Mouse (Mus musculus) MEL (cell line): ENCODE results near the gene Tmc4. TPM values are rescaled to one million over a fixed set of nuclear protein-coding genes. Genes with fewer than 3 reads are reported as not detected.

ENCODE experiments used
- DNase-seq: peaks from one replicate; pipeline ENCODE4 v3.0.0; 2011; ENCODE audit warnings: low read depth, low spot score
- H3K27ac ChIP-seq: 2 replicates; pipeline ENCODE4 v1.5.1; 2012; ENCODE audit warnings: low read depth, mild to moderate bottlenecking, control low read depth, low read length, moderate library complexity; ENCODE audit not compliant: control insufficient read depth
- H3K27me3 ChIP-seq, 2 experiments: fragments of 150-350 bp in 1 of 2; sonication (generic) in 1 of 2; 2 replicates each; pipeline ENCODE4 v1.6.1; 2012; ENCODE audit warnings: low read length in 2 of 2, mild to moderate bottlenecking in 2 of 2, improper control_type of control experiment in 1 of 2, moderate library complexity in 1 of 2; ENCODE audit not compliant: insufficient read depth in 2 of 2, control insufficient read depth in 1 of 2
- H3K36me3 ChIP-seq, 2 experiments: 2 replicates each; pipeline ENCODE4 v1.6.1; 2012 to 2014; ENCODE audit warnings: low read length in 2 of 2, improper control_type of control experiment in 1 of 2, inconsistent platforms in 1 of 2, mild to moderate bottlenecking in 1 of 2; ENCODE audit not compliant: insufficient read depth in 2 of 2, control insufficient read depth in 1 of 2
- H3K4me1 ChIP-seq, 2 experiments: fragments of 150-350 bp in 1 of 2; sonication (generic) in 1 of 2; 2 replicates each; pipeline ENCODE4 v1.6.1; 2012; ENCODE audit warnings: low read length in 2 of 2, improper control_type of control experiment in 1 of 2, mild to moderate bottlenecking in 1 of 2; ENCODE audit not compliant: insufficient read depth in 2 of 2, control insufficient read depth in 1 of 2
- H3K4me3 ChIP-seq, 2 experiments: fragments of 150-350 bp in 1 of 2; sonication (generic) in 1 of 2; 2 replicates each; pipeline ENCODE4 v1.5.1; 2012; ENCODE audit warnings: low read depth in 2 of 2, low read length in 2 of 2, mild to moderate bottlenecking in 2 of 2, moderate library complexity in 2 of 2, control low read depth in 1 of 2, improper control_type of control experiment in 1 of 2; ENCODE audit not compliant: control insufficient read depth in 1 of 2, insufficient read depth in 1 of 2
- H3K79me2 ChIP-seq: 2 replicates; pipeline ENCODE4 v1.6.1; 2012; ENCODE audit warnings: mild to moderate bottlenecking, low read length, moderate library complexity; ENCODE audit not compliant: control insufficient read depth, poor library complexity, insufficient read depth
- H3K9ac ChIP-seq: 2 replicates; pipeline ENCODE4 v1.6.1; 2012; ENCODE audit warnings: low read depth, mild to moderate bottlenecking, control low read depth, low read length, moderate library complexity; ENCODE audit not compliant: control insufficient read depth, poor library complexity, severe bottlenecking
- H3K9me3 ChIP-seq: fragments of 150-350 bp; sonication (generic); replicated peaks from 2 replicates; pipeline ENCODE4 v1.6.1; 2012; ENCODE audit warnings: mild to moderate bottlenecking, low read length, improper control_type of control experiment, moderate library complexity; ENCODE audit not compliant: insufficient read depth
- CHD2 ChIP-seq: IDR thresholded peaks from 2 replicates; pipeline ENCODE4 v1.6.1; 2011; ENCODE audit warnings: low read length, improper control_type of control experiment
- ELF1 ChIP-seq: IDR thresholded peaks from 2 replicates; pipeline ENCODE4 v1.6.1; 2014; ENCODE audit warnings: low read depth, mild to moderate bottlenecking, inconsistent platforms, low read length, improper control_type of control experiment, moderate library complexity
- ETS1 ChIP-seq: IDR thresholded peaks from 2 replicates; pipeline ENCODE4 v1.6.1; 2012; ENCODE audit warnings: low read depth, mild to moderate bottlenecking, inconsistent platforms, low read length, improper control_type of control experiment, moderate library complexity
- GABPA ChIP-seq: IDR thresholded peaks from 2 replicates; pipeline ENCODE4 v1.6.1; 2012; ENCODE audit warnings: low read depth, mild to moderate bottlenecking, inconsistent platforms, low read length, improper control_type of control experiment, moderate library complexity
- GATA1 ChIP-seq: IDR thresholded peaks from 2 replicates; pipeline ENCODE4 v1.6.1; 2011; ENCODE audit warnings: low read depth, low read length, improper control_type of control experiment
- HCFC1 ChIP-seq: IDR thresholded peaks from 2 replicates; pipeline ENCODE4 v1.6.1; 2012; ENCODE audit warnings: low read depth, mild to moderate bottlenecking, inconsistent platforms, low read length, improper control_type of control experiment, moderate library complexity
- MAX ChIP-seq: IDR thresholded peaks from 2 replicates; pipeline ENCODE4 v1.6.1; 2011; ENCODE audit warnings: low read length, improper control_type of control experiment
- MEF2A ChIP-seq: IDR thresholded peaks from 2 replicates; pipeline ENCODE4 v1.6.1; 2014; ENCODE audit warnings: low read depth, mild to moderate bottlenecking, inconsistent platforms, low read length, improper control_type of control experiment; ENCODE audit not compliant: poor library complexity, insufficient replicate concordance, severe bottlenecking; ENCODE audit errors: extremely low read depth
- MXI1 ChIP-seq: IDR thresholded peaks from 2 replicates; pipeline ENCODE4 v1.6.1; 2011; ENCODE audit warnings: mild to moderate bottlenecking, low read depth, low read length, improper control_type of control experiment
- MYB ChIP-seq: IDR thresholded peaks from 2 replicates; pipeline ENCODE4 v1.6.1; 2011; ENCODE audit warnings: mild to moderate bottlenecking, low read depth, low read length, improper control_type of control experiment
- MYC ChIP-seq: IDR thresholded peaks from 2 replicates; pipeline ENCODE4 v1.6.1; 2011; ENCODE audit warnings: low read depth, mild to moderate bottlenecking, low read length, improper control_type of control experiment, moderate library complexity
- NELFE ChIP-seq: IDR thresholded peaks from 2 replicates; pipeline ENCODE4 v1.6.1; 2011; ENCODE audit warnings: low read depth, low read length, improper control_type of control experiment
- NRF1 ChIP-seq: IDR thresholded peaks from 2 replicates; pipeline ENCODE4 v1.6.1; 2014; ENCODE audit warnings: low read depth, mild to moderate bottlenecking, inconsistent platforms, low read length, improper control_type of control experiment, moderate library complexity; ENCODE audit not compliant: poor library complexity, insufficient read depth, severe bottlenecking
- POLR2A ChIP-seq, 2 experiments: IDR thresholded peaks; 2 replicates each; pipeline ENCODE4 v1.6.1; 2011 to 2012; ENCODE audit warnings: low read length in 2 of 2, mild to moderate bottlenecking in 2 of 2, control low read depth in 1 of 2, improper control_type of control experiment in 1 of 2, low read depth in 1 of 2, moderate library complexity in 1 of 2; ENCODE audit not compliant: control insufficient read depth in 1 of 2, insufficient read depth in 1 of 2, poor library complexity in 1 of 2
- POLR2AphosphoS2 ChIP-seq: IDR thresholded peaks from 2 replicates; pipeline ENCODE4 v1.6.1; 2011; ENCODE audit warnings: low read length, improper control_type of control experiment
- SIN3A ChIP-seq: IDR thresholded peaks from 2 replicates; pipeline ENCODE4 v1.6.1; 2012; ENCODE audit warnings: low read length, improper control_type of control experiment, inconsistent platforms
- TAL1 ChIP-seq: IDR thresholded peaks from 2 replicates; pipeline ENCODE4 v1.6.1; 2012; ENCODE audit warnings: mild to moderate bottlenecking, inconsistent platforms, low read length, moderate library complexity, mixed read lengths
- TBP ChIP-seq: IDR thresholded peaks from 2 replicates; pipeline ENCODE4 v1.8.0; 2011; ENCODE audit warnings: low read depth, low read length, improper control_type of control experiment
- TCF12 ChIP-seq: IDR thresholded peaks from 2 replicates; pipeline ENCODE4 v1.6.1; 2014; ENCODE audit warnings: low read depth, mild to moderate bottlenecking, inconsistent platforms, low read length, improper control_type of control experiment, moderate library complexity
- USF1 ChIP-seq: IDR thresholded peaks from 2 replicates; pipeline ENCODE4 v1.6.1; 2014; ENCODE audit warnings: low read depth, mild to moderate bottlenecking, inconsistent platforms, low read length, improper control_type of control experiment, moderate library complexity
- USF2 ChIP-seq, 2 experiments: IDR thresholded peaks; 2 replicates each; pipeline ENCODE4 v1.6.1; 2011 to 2012; ENCODE audit warnings: improper control_type of control experiment in 2 of 2, low read length in 2 of 2, borderline replicate concordance in 1 of 2, inconsistent platforms in 1 of 2, low read depth in 1 of 2, mild to moderate bottlenecking in 1 of 2; ENCODE audit not compliant: insufficient read depth in 1 of 2
- ZMIZ1 ChIP-seq: IDR thresholded peaks from 2 replicates; pipeline ENCODE4 v1.6.1; 2012; ENCODE audit warnings: low read depth, mild to moderate bottlenecking, inconsistent platforms, low read length, improper control_type of control experiment, moderate library complexity
- ZNF384 ChIP-seq: IDR thresholded peaks from 2 replicates; pipeline ENCODE4 v1.6.1; 2012; ENCODE audit warnings: low read depth, mild to moderate bottlenecking, inconsistent platforms, low read length, improper control_type of control experiment
- polyA plus RNA-seq, 2 experiments: library from polyadenylated mRNA; stranded (reverse) in 1 of 2; unstranded in 1 of 2; fragments of >175 nt in 1 of 2; fragments of >200 nt in 1 of 2; gene quantifications; 2 replicates each; pipeline versions ENCODE4 v1.2.1 to v1.2.4; 2012; ENCODE audit warnings: low replicate concordance in 2 of 2, low read depth in 1 of 2; ENCODE audit not compliant: insufficient read length in 2 of 2, insufficient read depth in 1 of 2, missing spikeins in 1 of 2
- total RNA-seq: library from RNA; depleted of rRNA; stranded (reverse); fragments of 300-350 nt; gene quantifications from 2 replicates; pipeline ENCODE4 v1.2.3, GENCODE M21; 2012

Tmc4 gene
- total and polyA plus RNA-seq, 3 experiments, result 2.7 to 16.8 TPM; not detected in 1

- TF ChIP-seq SIN3A, result peak; percentile 45
- TF ChIP-seq USF2 (IDR thresholded peaks at IDR 0.05; ENCODE audit: borderline replicate concordance in 1 of 2, insufficient read depth in 1 of 2, low read depth in 1 of 2, low read length in 2 of 2), result no peak
- TF ChIP-seq GATA1, result peak; percentile 76
- no peak for TF ChIP-seq MYB
- TF ChIP-seq GABPA, result no peak
- TF ChIP-seq MAX, result no peak; the same call in 1 of the 2 replicates
- TF ChIP-seq MYC, result 0 out of 2 replicates have a peak, but pooled peaks have one; percentile 42
- TF ChIP-seq MXI1, result peak; percentile 17
- no peak for TF ChIP-seq USF1
Observed at GRCm38 (mm10) chr7:3666921-3667391, 10.4 kb downstream of the Tmc4 start (continued).

DNA sequence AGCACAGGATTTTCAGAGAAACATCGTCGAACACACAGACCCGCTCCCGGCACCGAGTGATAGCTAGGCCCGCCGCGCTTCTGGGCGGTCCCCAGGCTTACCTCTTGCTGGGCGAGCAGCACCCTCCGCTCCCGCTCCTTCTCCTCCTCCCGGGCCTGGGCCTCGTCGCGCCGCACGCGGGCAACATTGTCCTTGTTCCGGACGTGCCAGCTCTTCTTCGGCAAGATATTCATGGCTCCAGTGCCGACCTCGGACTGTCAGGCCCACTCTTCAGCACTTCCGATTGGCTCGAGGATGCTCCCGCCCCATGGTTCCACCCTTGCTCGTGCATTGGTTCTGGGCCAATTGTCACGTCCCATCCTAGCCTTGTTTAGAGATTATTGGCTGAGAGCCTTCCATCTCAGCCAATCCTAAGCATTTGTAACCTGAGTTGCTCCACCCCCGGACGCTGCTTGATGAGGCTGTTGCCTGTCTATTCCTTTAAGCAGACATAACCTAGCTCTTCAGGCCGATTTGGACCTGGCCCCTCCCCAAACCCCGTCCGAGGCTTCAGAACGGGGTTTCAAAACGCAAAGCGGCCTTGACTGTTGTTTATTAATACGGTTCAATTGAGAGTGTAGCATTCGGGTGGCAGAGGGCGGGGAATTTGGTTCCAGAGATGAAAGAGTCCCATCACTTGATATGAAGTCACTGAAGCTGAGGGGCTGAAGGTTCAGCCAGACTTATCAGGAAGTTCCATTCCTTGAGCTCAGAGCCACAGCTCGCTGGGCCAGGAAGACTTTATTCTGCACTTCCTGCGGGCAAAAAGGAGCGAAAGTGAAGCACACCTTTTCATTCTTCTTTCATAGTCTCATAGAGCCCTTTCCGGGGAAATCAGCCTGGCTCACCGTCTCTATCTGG is 11.9 kb downstream of the Tmc4 start, which contains the start of gene Leng1:
Gene Leng1, minus strand, starts transcription at position 626 of the 900 bp plus-strand sequence.
- Histone ChIP-seq H3K27me3 (no peaks in the 10 kb centered on the region), H3K4me3 (peak within 1 kb of the TSS; percentile 71 to 97), H3K9me3 (no peaks in the 10 kb centered on the region), H3K9ac (peak within 1 kb of the TSS; percentile 78), H3K27ac (peak within 1 kb of the TSS; percentile 86), H3K79me2 (peaks cover 14% of the 10 kb centered on the region), H3K36me3 (peaks cover 1 to 6% of the 10 kb centered on the region in 2 experiments; a peak in 3 of 4 replicates), H3K4me1 (peaks cover 0 to 8% of the 10 kb centered on the region in 2 experiments; a peak in 2 of 4 replicates)
- peak; percentile 99 for DNase-seq
- TF ChIP-seq MEF2A (no peak), TAL1 (peak; percentile 20; the same call in 1 of the 2 replicates), TBP (peak; percentile 81), NELFE (peak; percentile 74), MXI1 (peak; percentile 80), HCFC1 (peak; percentile 78), SIN3A (peak; percentile 66), ELF1 (peak; percentile 36; the same call in 1 of the 2 replicates), NRF1 (no peak), MYC (no peak), ZMIZ1 (peak; percentile 84), GATA1 (0 out of 2 replicates have a peak, but pooled peaks have one; percentile 1), ETS1 (peak; percentile 29; the same call in 1 of the 2 replicates), POLR2A (IDR thresholded peaks at IDR 0.05; ENCODE audit: control insufficient read depth in 1 of 2, insufficient read depth in 1 of 2, low read depth in 1 of 2, low read length in 2 of 2, poor library complexity in 1 of 2) (peak; percentile 69 to 89; a peak in 3 of 4 replicates), CHD2 (peak; percentile 60), POLR2AphosphoS2 (peak; percentile 97), ZNF384 (no peak), MAX (peak; percentile 67), MYB (no peak), TCF12 (peak; percentile 10)
